Mouse (Mus musculus) testis, adult 2 months (tissue): Measurements from ENCODE around the gene Pex7. TPM values are rescaled to one million over a fixed set of nuclear protein-coding genes. Genes with fewer than 3 reads are reported as not detected.
A peak's percentile ranks its signal among the peaks of the same experiment; 100 is the strongest.

Source experiments
- H3K27ac ChIP-seq: fragments of 200-500 bp; 2 replicates; pipeline ENCODE4 v1.5.1; 2012; ENCODE audit warnings: low read depth, low read length; ENCODE audit not compliant: control insufficient read depth, insufficient read depth
- H3K27me3 ChIP-seq: fragments of 200-500 bp; 2 replicates; pipeline ENCODE4 v1.6.1; 2012; ENCODE audit warnings: mild to moderate bottlenecking, low read length, moderate library complexity; ENCODE audit not compliant: control insufficient read depth, insufficient read depth
- H3K36me3 ChIP-seq: fragments of 200-500 bp; 2 replicates; pipeline ENCODE4 v1.6.1; 2012; ENCODE audit warnings: mild to moderate bottlenecking, low read length; ENCODE audit not compliant: control insufficient read depth, insufficient read depth
- H3K4me1 ChIP-seq: fragments of 200-500 bp; 2 replicates; pipeline ENCODE4 v1.6.1; 2012; ENCODE audit warnings: low read length; ENCODE audit not compliant: control insufficient read depth, insufficient read depth
- H3K4me3 ChIP-seq: fragments of 200-500 bp; 2 replicates; pipeline ENCODE4 v1.5.1; 2012; ENCODE audit warnings: low read depth, mild to moderate bottlenecking, low read length, moderate library complexity, mixed read lengths; ENCODE audit not compliant: control insufficient read depth
- CTCF ChIP-seq: fragments of 200-500 bp; IDR thresholded peaks from 2 replicates; pipeline ENCODE4 v1.5.1; 2012; ENCODE audit warnings: low read depth, mild to moderate bottlenecking, inconsistent platforms, low read length, moderate library complexity; ENCODE audit not compliant: control insufficient read depth, insufficient read depth, insufficient replicate concordance
- POLR2A ChIP-seq: fragments of 200-500 bp; IDR thresholded peaks from 2 replicates; pipeline ENCODE4 v1.6.1; 2012; ENCODE audit warnings: low read depth, mild to moderate bottlenecking, inconsistent platforms, low read length, moderate library complexity; ENCODE audit not compliant: control insufficient read depth
- polyA plus RNA-seq: library from polyadenylated mRNA; depleted of rRNA; stranded (reverse); fragments of >200 nt; gene quantifications from 2 replicates; pipeline ENCODE4 v1.2.3, GENCODE M21; 2012

Pex7 gene
- polyA plus RNA-seq, 1 experiment: 19.8 TPM

DNA sequence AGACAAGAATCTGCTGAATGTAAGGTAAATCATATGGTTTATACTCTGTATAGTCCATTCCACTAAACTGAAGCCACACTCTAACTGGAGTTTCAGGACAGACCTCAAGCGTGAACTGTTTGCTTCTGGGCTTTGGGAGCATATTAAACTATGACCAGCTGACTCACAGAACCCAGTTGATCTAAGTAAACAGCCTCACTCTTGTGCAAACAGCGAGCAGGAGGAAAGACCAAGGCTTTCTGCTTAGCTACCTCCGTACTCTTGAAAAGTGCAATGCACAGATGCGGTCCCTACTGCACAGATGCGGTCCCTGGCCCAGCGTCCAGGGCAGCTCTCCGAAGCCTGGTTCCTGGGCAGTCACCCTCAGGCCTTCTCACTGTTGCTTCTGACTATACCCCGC is 30.2 kb downstream of the Pex7 start:
- no peak overlapping the region for H3K27ac ChIP-seq
- no peak overlapping the region for H3K4me3 ChIP-seq

DNA sequence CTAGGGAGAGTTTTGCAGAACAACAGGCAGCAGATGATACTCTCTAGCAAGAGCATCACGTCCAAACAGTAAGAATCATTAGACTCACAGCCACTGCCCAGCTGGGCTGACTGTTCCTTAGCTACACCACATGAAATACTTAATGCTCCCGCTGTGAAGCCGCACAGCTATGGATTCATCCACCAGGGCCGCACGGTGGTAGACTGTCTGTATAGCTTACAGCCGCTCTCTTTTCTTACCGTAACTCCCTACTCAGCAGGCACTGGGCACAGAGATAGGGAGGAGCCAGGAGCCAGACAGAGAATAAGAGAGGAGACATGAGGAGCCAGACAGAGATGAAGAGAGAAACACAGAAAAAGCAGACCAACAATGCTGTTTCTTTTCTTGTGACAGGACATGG is 30.8 kb downstream of the Pex7 start:
- Histone ChIP-seq H3K27me3 (no peaks in the 10 kb centered on the region), H3K4me3 (no peak overlapping the region), H3K36me3 (no peaks in the 10 kb centered on the region), H3K4me1 (no peaks in the 10 kb centered on the region), H3K27ac (no peak overlapping the region)
- TF ChIP-seq POLR2A (no peak), CTCF (no peak)

More for the DNA sequence above, 30.2 kb downstream of the Pex7 start:
- no peaks in the 10 kb centered on the region for H3K4me1 ChIP-seq
- no peaks in the 10 kb centered on the region for H3K27me3 ChIP-seq
- H3K36me3 ChIP-seq: no peaks in the 10 kb centered on the region
- no peak for TF ChIP-seq CTCF
- no peak for TF ChIP-seq POLR2A

DNA sequence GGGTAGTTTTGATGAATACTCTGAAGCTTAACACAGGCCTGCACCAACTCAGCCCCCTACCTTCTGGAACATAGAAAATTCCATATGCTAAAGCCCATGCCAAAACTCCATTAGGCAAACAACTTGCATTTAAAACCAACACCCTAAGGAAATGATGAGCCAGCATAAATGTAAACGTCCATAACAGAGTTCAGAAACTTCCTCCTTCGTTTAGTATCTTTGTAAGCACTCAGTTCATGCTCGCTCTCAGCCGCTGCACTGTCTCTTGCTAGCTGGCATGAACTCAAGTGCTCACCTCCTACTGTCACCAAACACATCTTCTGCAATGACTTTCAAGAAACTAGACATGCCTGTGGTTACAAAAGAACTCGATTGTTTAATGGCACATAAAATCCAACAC is 32.1 kb downstream of the Pex7 start:
- TF ChIP-seq CTCF: no peak
- TF ChIP-seq POLR2A: no peak
- no peaks in the 10 kb centered on the region for H3K4me1 ChIP-seq
- no peaks in the 10 kb centered on the region for H3K27me3 ChIP-seq
- H3K4me3 ChIP-seq: no peak overlapping the region
- H3K27ac ChIP-seq: no peak overlapping the region
- H3K36me3 ChIP-seq: no peaks in the 10 kb centered on the region

DNA sequence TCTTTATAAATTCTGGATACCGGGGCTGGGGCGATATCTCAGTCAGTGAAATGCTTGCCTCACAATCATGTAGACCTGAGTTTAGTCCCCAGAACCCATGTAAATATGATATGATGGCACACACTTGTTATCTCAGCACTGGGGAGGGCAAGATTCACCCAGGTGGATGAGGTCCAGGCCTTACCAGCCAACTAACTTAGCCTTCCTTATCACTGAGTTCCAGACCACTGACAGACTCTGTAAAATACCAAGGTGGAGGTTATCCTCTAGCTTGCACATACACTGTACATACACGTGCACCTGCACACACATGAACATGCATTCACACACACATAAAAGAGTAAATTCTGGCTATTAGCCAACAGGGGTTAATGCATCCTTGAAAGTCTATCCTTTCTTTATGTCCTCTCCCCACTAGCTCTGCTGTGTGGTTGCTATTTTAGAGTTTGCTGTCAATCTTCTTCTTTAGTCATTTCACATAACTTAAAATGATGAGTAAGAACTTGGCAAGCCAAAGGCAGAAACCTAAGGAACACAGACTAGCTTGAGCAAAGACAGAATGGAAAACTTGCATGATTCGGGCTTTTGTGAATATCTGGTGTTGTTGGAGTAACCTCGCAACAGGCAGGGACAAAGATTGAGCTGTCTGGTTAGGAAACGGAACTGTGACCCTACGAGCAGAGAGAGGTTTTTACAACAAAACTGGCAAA is 51.7 kb downstream of the Pex7 start:
- Histone ChIP-seq H3K27me3 (no peaks in the 10 kb centered on the region), H3K4me1 (no peaks in the 10 kb centered on the region), H3K27ac (no peak overlapping the region), H3K36me3 (no peaks in the 10 kb centered on the region), H3K4me3 (no peak overlapping the region)
- no peak for TF ChIP-seq POLR2A
- no peak for TF ChIP-seq CTCF

DNA sequence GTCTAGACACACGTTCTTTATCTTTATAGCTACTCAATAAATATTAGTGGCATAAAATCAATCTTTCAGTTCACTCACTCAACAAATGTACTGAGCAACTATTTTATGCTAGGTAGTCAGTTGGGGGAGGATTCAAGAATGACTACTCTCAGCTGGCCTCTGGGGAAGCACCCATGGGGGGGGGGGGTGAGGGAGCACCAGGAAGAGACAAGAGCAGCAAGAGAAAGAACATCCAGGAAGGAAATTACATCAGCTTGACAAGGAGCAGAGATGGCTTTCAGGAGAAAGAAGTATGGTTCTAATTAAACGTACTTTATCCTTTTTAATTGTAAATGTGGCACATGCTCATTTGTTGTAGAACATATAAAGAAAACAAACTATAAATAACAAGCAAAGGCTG is 53.9 kb downstream of the Pex7 start:
- peaks cover 8% of the 10 kb centered on the region for H3K4me1 ChIP-seq
- H3K4me3 ChIP-seq: no peak overlapping the region
- no peaks in the 10 kb centered on the region for H3K27me3 ChIP-seq
- no peak for TF ChIP-seq CTCF
- TF ChIP-seq POLR2A: no peak
- H3K36me3 ChIP-seq: no peaks in the 10 kb centered on the region
- H3K27ac ChIP-seq: no peak overlapping the region

DNA sequence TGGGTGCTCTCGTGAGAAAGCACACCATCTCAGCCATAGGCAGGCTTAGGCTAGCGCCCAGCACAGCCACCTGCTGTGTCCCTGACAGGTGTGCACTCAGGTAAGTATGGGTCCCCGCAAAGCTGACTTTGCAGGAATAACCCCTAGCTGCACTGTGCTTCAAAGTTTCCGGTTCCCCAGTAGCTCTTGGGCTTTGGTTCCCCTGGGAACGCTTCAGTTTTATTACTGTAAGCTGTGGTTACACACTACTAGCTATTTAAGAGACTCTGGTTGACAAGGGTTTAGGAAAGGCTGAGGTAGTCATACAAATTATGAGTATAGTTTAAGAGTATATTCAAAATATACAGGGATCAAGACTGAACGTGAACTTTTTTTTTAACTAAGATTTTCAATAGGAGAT is 54.7 kb downstream of the Pex7 start:
- Histone ChIP-seq H3K4me1 (peaks cover 8% of the 10 kb centered on the region), H3K36me3 (no peaks in the 10 kb centered on the region), H3K27ac (no peak overlapping the region), H3K4me3 (no peak overlapping the region), H3K27me3 (no peaks in the 10 kb centered on the region)
- TF ChIP-seq POLR2A (no peak), CTCF (no peak)

DNA sequence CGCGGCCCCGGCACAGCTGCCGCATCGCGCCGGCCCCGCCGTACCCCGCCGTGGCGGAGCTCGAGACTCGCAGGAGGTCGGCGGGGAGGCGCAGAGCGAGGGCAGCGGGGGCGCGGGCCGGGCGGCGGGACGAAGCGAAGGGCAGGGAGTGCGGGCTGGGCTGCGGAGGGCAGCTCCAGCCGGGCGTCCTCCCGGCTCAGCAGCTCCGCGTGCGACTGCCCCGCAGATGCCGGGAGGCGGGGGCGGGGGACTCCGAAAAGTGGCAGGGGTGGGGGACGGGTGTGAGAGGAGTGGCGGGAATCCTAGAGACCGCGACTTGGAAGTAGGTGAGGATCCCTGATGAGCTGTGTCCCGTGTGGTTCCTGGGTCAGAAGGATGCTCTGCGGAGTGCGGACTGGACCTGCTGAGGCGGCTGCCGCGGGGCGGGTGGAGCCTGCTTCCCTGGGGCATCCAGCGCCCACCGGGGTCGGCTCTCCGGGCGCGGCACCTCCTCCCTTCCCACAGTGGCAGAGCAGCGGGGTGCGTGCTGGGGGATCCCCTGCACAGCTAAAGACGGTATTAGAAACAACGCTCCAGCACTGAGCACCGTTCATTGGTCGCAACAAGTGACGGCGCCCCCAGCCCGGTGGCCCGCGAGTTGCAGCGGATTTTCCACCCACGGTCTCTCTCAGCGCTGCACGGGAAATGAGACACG is 56.3 kb downstream of the Pex7 start, which contains the start of gene Slc35d3:
Slc35d3 (minus strand) TSS at position 462 of the 694 bp plus-strand sequence.
- Histone ChIP-seq H3K27me3 (no peaks in the 10 kb centered on the region), H3K4me3 (peak within 1 kb of the TSS; percentile 47), H3K27ac (no peak within 1 kb of the TSS), H3K4me1 (peaks cover 8% of the 10 kb centered on the region), H3K36me3 (no peaks in the 10 kb centered on the region)
- TF ChIP-seq CTCF: no peak
- TF ChIP-seq POLR2A: no peak
